Mouse (Mus musculus) frontal cortex, postnatal 36 days (tissue): Measurements from ENCODE around the gene Kcnn1.

Experiments
- DNase-seq, 2 experiments: peaks; one replicate each; pipeline ENCODE4 v3.0.0; 2022; ENCODE audit warnings: low spot score in 2 of 2

Kcnn1 gene

DNA sequence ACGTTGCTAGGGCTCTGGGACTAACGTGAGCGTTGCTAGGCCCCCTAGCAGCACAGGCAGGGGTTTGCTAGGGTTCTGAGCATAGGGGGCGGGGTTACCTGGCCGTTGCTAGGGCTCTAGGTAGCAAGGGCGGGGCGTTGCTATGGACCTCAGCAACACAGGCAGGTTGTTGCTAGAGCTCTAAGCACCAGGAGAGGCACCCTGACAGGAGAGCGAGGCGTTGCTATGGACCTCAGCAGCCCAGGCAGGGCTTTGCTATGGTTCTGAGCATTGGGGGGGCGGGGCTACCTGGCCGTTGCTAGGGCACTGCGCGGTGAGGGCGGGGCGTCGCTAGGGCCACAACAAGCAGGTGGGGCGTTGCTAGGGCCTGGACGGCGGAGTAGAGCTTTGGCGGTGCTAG is 70.4 kb downstream of the Kcnn1 start:
- DNase-seq, result no peak
